Mouse (Mus musculus): ENCODE results near the gene Ripk4. TPM values are rescaled to one million over a fixed set of nuclear protein-coding genes. Genes with fewer than 3 reads are reported as not detected.

Gene Ripk4
- total and polyA plus RNA-seq, 3 experiments, result not detected

DNA sequence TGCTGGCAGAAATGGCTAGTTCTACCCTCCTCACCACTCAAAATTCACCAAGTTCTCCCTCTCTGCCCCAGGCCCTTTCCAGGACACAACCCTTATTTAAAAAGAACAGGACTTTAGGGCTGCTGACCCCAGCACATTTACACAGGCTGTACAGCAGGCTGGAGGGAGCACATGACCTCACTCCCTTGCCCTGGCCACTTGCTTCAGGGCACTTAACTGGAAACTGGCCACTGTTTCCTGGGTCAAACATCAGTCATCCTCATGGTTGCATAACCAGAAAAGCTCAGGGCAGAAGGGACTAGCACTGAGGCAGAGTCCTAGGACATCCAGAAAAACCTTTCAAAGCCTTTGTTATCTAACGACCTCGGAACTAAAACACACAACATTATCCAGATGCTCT lies 5.3 kb downstream of the Ripk4 start:
- no peak for DNase-seq (ENCODE audit: low read depth, low spot score)
- Histone ChIP-seq H3K4me1 (ENCODE audit: control insufficient read depth in 1 of 2, insufficient read depth in 2 of 2, low read length in 2 of 2) (no peaks in the 10 kb centered on the region), H3K4me3 (ENCODE audit: control insufficient read depth in 1 of 2, insufficient read depth in 1 of 2, low read depth in 2 of 2, low read length in 2 of 2) (no peak overlapping the region), H3K9ac (ENCODE audit: control insufficient read depth, low read depth, low read length, poor library complexity, severe bottlenecking) (no peak overlapping the region), H3K36me3 (ENCODE audit: control insufficient read depth in 1 of 2, insufficient read depth in 2 of 2, low read length in 2 of 2) (no peaks in the 10 kb centered on the region), H3K27ac (ENCODE audit: control insufficient read depth, low read depth, low read length) (no peak overlapping the region), H3K27me3 (ENCODE audit: control insufficient read depth in 1 of 2, insufficient read depth in 2 of 2, low read length in 2 of 2) (peaks cover 0 to 2% of the 10 kb centered on the region in 2 experiments; a peak in 1 of 4 replicates), H3K79me2 (ENCODE audit: control insufficient read depth, insufficient read depth, low read length, poor library complexity) (no peaks in the 10 kb centered on the region), H3K9me3 (replicated peaks; ENCODE audit: insufficient read depth, low read length) (no peaks in the 10 kb centered on the region)
- TF ChIP-seq NELFE (IDR thresholded peaks at IDR 0.05; ENCODE audit: low read depth, low read length) (no peak), TAL1 (IDR thresholded peaks at IDR 0.05; ENCODE audit: low read length) (no peak), MYC (IDR thresholded peaks at IDR 0.05; ENCODE audit: low read depth, low read length) (no peak), HCFC1 (IDR thresholded peaks at IDR 0.05; ENCODE audit: low read depth, low read length) (no peak), GATA1 (IDR thresholded peaks at IDR 0.05; ENCODE audit: low read depth, low read length) (no peak)

DNA sequence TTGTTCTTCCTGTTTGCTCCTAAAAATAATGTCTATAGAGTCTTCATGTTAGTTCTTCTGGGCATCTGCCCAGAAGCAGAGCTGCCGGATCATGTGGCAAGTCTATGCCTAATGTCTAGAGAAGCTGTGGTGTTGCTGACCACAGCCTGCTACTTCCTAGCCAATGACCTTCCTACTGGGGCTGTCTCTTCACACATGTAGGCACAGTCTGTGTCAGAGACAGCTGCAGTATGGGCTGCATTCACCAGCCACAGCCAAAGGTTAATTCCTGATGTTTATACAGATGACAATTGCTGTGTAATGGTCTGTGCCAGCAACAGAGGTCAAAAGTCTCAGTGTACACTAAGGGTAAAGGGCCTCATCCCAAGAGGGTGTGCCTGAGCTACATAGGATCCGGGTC lies 7.1 kb downstream of the Ripk4 start:
- no peaks in the 10 kb centered on the region for H3K9me3 ChIP-seq (replicated peaks; ENCODE audit: insufficient read depth, low read length)
- no peaks in the 10 kb centered on the region for H3K36me3 ChIP-seq (ENCODE audit: control insufficient read depth in 1 of 2, insufficient read depth in 2 of 2, low read length in 2 of 2)
- no peak for DNase-seq (ENCODE audit: low read depth, low spot score)
- no peak for TF ChIP-seq CHD1 (IDR thresholded peaks at IDR 0.05; ENCODE audit: low read depth, low read length)
- no peak for TF ChIP-seq MEF2A (IDR thresholded peaks at IDR 0.05; ENCODE audit: extremely low read depth, insufficient replicate concordance, low read depth, low read length, poor library complexity, severe bottlenecking)
- TF ChIP-seq ZKSCAN1 (IDR thresholded peaks at IDR 0.05; ENCODE audit: low read depth, low read length), result no peak
- no peak for TF ChIP-seq USF2 (IDR thresholded peaks at IDR 0.05; ENCODE audit: borderline replicate concordance in 1 of 2, insufficient read depth in 1 of 2, low read depth in 1 of 2, low read length in 2 of 2)
- no peak for TF ChIP-seq TAL1 (IDR thresholded peaks at IDR 0.05; ENCODE audit: low read length)
- no peak for TF ChIP-seq NELFE (IDR thresholded peaks at IDR 0.05; ENCODE audit: low read depth, low read length)
- no peak for TF ChIP-seq MAX (IDR thresholded peaks at IDR 0.05; ENCODE audit: low read length)
- TF ChIP-seq TCF12 (IDR thresholded peaks at IDR 0.05; ENCODE audit: low read depth, low read length), result no peak
- TF ChIP-seq GATA1 (IDR thresholded peaks at IDR 0.05; ENCODE audit: low read depth, low read length), result no peak
- no peak for TF ChIP-seq E2F4 (IDR thresholded peaks at IDR 0.05; ENCODE audit: borderline replicate concordance, low read depth, low read length)
- no peak for TF ChIP-seq ZNF384 (IDR thresholded peaks at IDR 0.05; ENCODE audit: low read depth, low read length)
- H3K27ac ChIP-seq (ENCODE audit: control insufficient read depth, low read depth, low read length), result no peak overlapping the region
- H3K4me3 ChIP-seq (ENCODE audit: control insufficient read depth in 1 of 2, insufficient read depth in 1 of 2, low read depth in 2 of 2, low read length in 2 of 2), result no peak overlapping the region
- peaks cover 0 to 2% of the 10 kb centered on the region in 2 experiments; a peak in 1 of 4 replicates for H3K27me3 ChIP-seq (ENCODE audit: control insufficient read depth in 1 of 2, insufficient read depth in 2 of 2, low read length in 2 of 2)
- H3K79me2 ChIP-seq (ENCODE audit: control insufficient read depth, insufficient read depth, low read length, poor library complexity), result no peaks in the 10 kb centered on the region
- no peak overlapping the region for H3K9ac ChIP-seq (ENCODE audit: control insufficient read depth, low read depth, low read length, poor library complexity, severe bottlenecking)
- no peaks in the 10 kb centered on the region; a peak in 1 of 4 replicates for H3K4me1 ChIP-seq (ENCODE audit: control insufficient read depth in 1 of 2, insufficient read depth in 2 of 2, low read length in 2 of 2)
